ENCODE assay signal across 20 mouse cellular contexts in genomic region chr16:62654436-62654835, GRCm38 (mm10).
A peak's percentile ranks its signal among the peaks of the same experiment; 100 is the strongest.
DNase-seq lines count a peak whose midpoint lies in the region; ATAC-seq and TF ChIP-seq lines count a peak whose summit lies in the region.
"Had no signal": no experiment of that assay in that cellular context is flagged by ENCODE, and none has a peak within 500 bp of the region (broad histone marks: within the 10 kb centered on the region; RNA-seq: fewer than 3 reads in every experiment).

No protein-coding gene starts in this region.

- WGBS in hindbrain, postnatal 0 days: 83% methylated on average over 1 of the region's 1 CpGs
- 86% methylated on average over 1 of the region's 1 CpGs for WGBS in hindbrain, embryonic 14.5 days
- 76% methylated on average over 1 of the region's 1 CpGs for WGBS in forebrain, embryonic 14.5 days
- 84% methylated on average over 1 of the region's 1 CpGs for WGBS in kidney, adult 2 months
- WGBS in neural tube, embryonic 15.5 days: 83% methylated on average over 1 of the region's 1 CpGs

- H3K9ac ChIP-seq in hindbrain, postnatal 0 days (replicated peaks; ENCODE audit: low read length): no peak overlapping the region
- no peak overlapping the region for H3K9ac ChIP-seq in hindbrain, embryonic 14.5 days
- no peak overlapping the region for H3K9ac ChIP-seq in forebrain, embryonic 14.5 days (ENCODE audit: low read length)
- H3K9ac ChIP-seq in neural tube, embryonic 15.5 days (replicated peaks): no peak overlapping the region
- H3K9ac ChIP-seq: embryonic facial prominence, embryonic 15.5 days; heart, embryonic 15.5 days had no signal

- H3K27me3 ChIP-seq in hindbrain, postnatal 0 days (ENCODE audit: insufficient read depth, low read length): no peaks in the 10 kb centered on the region
- no peaks in the 10 kb centered on the region for H3K27me3 ChIP-seq in hindbrain, embryonic 14.5 days (ENCODE audit: control insufficient read depth, insufficient read depth, low read length)
- no peaks in the 10 kb centered on the region for H3K27me3 ChIP-seq in forebrain, embryonic 14.5 days (replicated peaks; ENCODE audit: control insufficient read depth, insufficient read depth, low read length)
- H3K27me3 ChIP-seq in kidney, adult 2 months (replicated peaks; ENCODE audit: control insufficient read depth, insufficient read depth, low read length): no peaks in the 10 kb centered on the region
- no peaks in the 10 kb centered on the region for H3K27me3 ChIP-seq in neural tube, embryonic 15.5 days (replicated peaks)
- H3K27me3 ChIP-seq: embryonic facial prominence, embryonic 15.5 days; heart, embryonic 15.5 days had no signal

- TF ChIP-seq POLR2A in brain, embryonic 14.5 days (IDR thresholded peaks at IDR 0.05; ENCODE audit: borderline replicate concordance, extremely low read depth, insufficient read depth, insufficient read length, poor library complexity, severe bottlenecking): no peak
- no peak for TF ChIP-seq POLR2A in kidney, adult 2 months (IDR thresholded peaks at IDR 0.05; ENCODE audit: low read depth, low read length)

- no peaks in the 10 kb centered on the region for H3K9me3 ChIP-seq in hindbrain, postnatal 0 days (ENCODE audit: low read length)
- no peaks in the 10 kb centered on the region for H3K9me3 ChIP-seq in hindbrain, embryonic 14.5 days (ENCODE audit: control insufficient read depth, low read length)
- H3K9me3 ChIP-seq in forebrain, embryonic 14.5 days (replicated peaks; ENCODE audit: control insufficient read depth, low read length): no peaks in the 10 kb centered on the region
- no peaks in the 10 kb centered on the region for H3K9me3 ChIP-seq in neural tube, embryonic 15.5 days (replicated peaks)
- H3K9me3 ChIP-seq: embryonic facial prominence, embryonic 15.5 days; G1E; heart, embryonic 10.5 days; heart, embryonic 15.5 days had no signal

- H3K4me3 ChIP-seq in hindbrain, postnatal 0 days (ENCODE audit: low read length): no peak overlapping the region
- no peak overlapping the region for H3K4me3 ChIP-seq in hindbrain, embryonic 14.5 days (replicated peaks; ENCODE audit: low read length)
- H3K4me3 ChIP-seq in forebrain, embryonic 14.5 days (ENCODE audit: low read depth, low read length): no peak overlapping the region
- H3K4me3 ChIP-seq in kidney, adult 2 months (ENCODE audit: insufficient read depth, low read depth, low read length): no peak overlapping the region
- H3K4me3 ChIP-seq in neural tube, embryonic 15.5 days (replicated peaks): no peak overlapping the region
- H3K4me3 ChIP-seq: embryonic facial prominence, embryonic 15.5 days; erythroblast, embryonic 14.5 days; heart, embryonic 10.5 days; heart, embryonic 15.5 days had no signal

- 0 out of 2 replicates have a peak overlapping the region, but pooled peaks have one; percentile 47 for H3K4me2 ChIP-seq in hindbrain, postnatal 0 days (ENCODE audit: low read depth, low read length)
- H3K4me2 ChIP-seq in hindbrain, embryonic 14.5 days (replicated peaks): no peak overlapping the region
- H3K4me2 ChIP-seq in forebrain, embryonic 14.5 days (ENCODE audit: low read length): peak overlapping the region; percentile 29; the same call in 1 of the 2 replicates
- no peak overlapping the region; the same call in 1 of the 2 replicates for H3K4me2 ChIP-seq in neural tube, embryonic 15.5 days
- H3K4me2 ChIP-seq: heart, embryonic 15.5 days had no signal

- no peak overlapping the region for H3K27ac ChIP-seq in hindbrain, postnatal 0 days
- H3K27ac ChIP-seq in hindbrain, embryonic 14.5 days: no peak overlapping the region
- no peak overlapping the region for H3K27ac ChIP-seq in forebrain, embryonic 14.5 days (ENCODE audit: low read depth, low read length)
- no peak overlapping the region for H3K27ac ChIP-seq in kidney, adult 2 months (ENCODE audit: insufficient read depth, low read depth, low read length)
- H3K27ac ChIP-seq in neural tube, embryonic 15.5 days (replicated peaks): no peak overlapping the region
- H3K27ac ChIP-seq: embryonic facial prominence, embryonic 15.5 days; heart, embryonic 10.5 days; heart, embryonic 15.5 days had no signal

- DNase-seq in hindbrain, postnatal 0 days (ENCODE audit: low spot score): no peak
- DNase-seq in hindbrain, embryonic 14.5 days (ENCODE audit: low spot score): no peak
- peak; percentile 39 for DNase-seq in brain, embryonic 14.5 days (ENCODE audit: low read depth)
- DNase-seq in forebrain, embryonic 14.5 days (ENCODE audit: low spot score): no peak
- no peak for DNase-seq in kidney, adult 2 months
- no peak for DNase-seq in yolk sac, embryonic 10.5 days (ENCODE audit: low spot score)
- DNase-seq: adrenal gland, postnatal 10 days; cerebellum, adult 11-12 months; cerebellum, adult 9-10 months; cerebellum, postnatal 25 days; gastrocnemius, postnatal 10 days; heart, adult 18-20 months; heart, postnatal 14 days; kidney, adult 11 months had no signal

- no peak for ATAC-seq in hindbrain, postnatal 0 days
- ATAC-seq in hindbrain, embryonic 14.5 days (ENCODE audit: low FRiP score): no peak
- peak; percentile 47 for ATAC-seq in forebrain, embryonic 14.5 days
- ATAC-seq in neural tube, embryonic 15.5 days (ENCODE audit: low FRiP score): no peak

- H3K4me1 ChIP-seq in hindbrain, postnatal 0 days (ENCODE audit: insufficient read depth, low read length): no peaks in the 10 kb centered on the region
- H3K4me1 ChIP-seq in hindbrain, embryonic 14.5 days (replicated peaks; ENCODE audit: control insufficient read depth, insufficient read depth, low read length): no peaks in the 10 kb centered on the region
- no peaks in the 10 kb centered on the region for H3K4me1 ChIP-seq in forebrain, embryonic 14.5 days (ENCODE audit: control insufficient read depth, insufficient read depth, low read length)
- H3K4me1 ChIP-seq in kidney, adult 2 months (ENCODE audit: control insufficient read depth, insufficient read depth, low read length): no peaks in the 10 kb centered on the region
- H3K4me1 ChIP-seq in neural tube, embryonic 15.5 days: peaks cover 3% of the 10 kb centered on the region; the same call in 1 of the 2 replicates
- H3K4me1 ChIP-seq: embryonic facial prominence, embryonic 15.5 days; heart, embryonic 10.5 days; heart, embryonic 15.5 days had no signal

- TF ChIP-seq CTCF in hindbrain, postnatal 0 days (IDR thresholded peaks at IDR 0.05; ENCODE audit: low read depth): no peak
- no peak for TF ChIP-seq CTCF in brain, embryonic 14.5 days (IDR thresholded peaks at IDR 0.05; ENCODE audit: borderline replicate concordance, extremely low read depth, insufficient read depth, insufficient read length)
- TF ChIP-seq CTCF in kidney, adult 2 months (conservative IDR thresholded peaks at IDR 0.05; ENCODE audit: insufficient read depth, insufficient read length, low read depth, low read length): no peak

- no peaks in the 10 kb centered on the region for H3K36me3 ChIP-seq in hindbrain, postnatal 0 days (ENCODE audit: insufficient read depth, low read length)
- H3K36me3 ChIP-seq in hindbrain, embryonic 14.5 days (replicated peaks; ENCODE audit: control insufficient read depth, insufficient read depth): no peaks in the 10 kb centered on the region
- H3K36me3 ChIP-seq in forebrain, embryonic 14.5 days (ENCODE audit: control insufficient read depth, insufficient read depth, low read length): no peaks in the 10 kb centered on the region
- no peaks in the 10 kb centered on the region for H3K36me3 ChIP-seq in kidney, adult 2 months (ENCODE audit: control insufficient read depth, insufficient read depth, low read length)
- H3K36me3 ChIP-seq in neural tube, embryonic 15.5 days: no peaks in the 10 kb centered on the region
- H3K36me3 ChIP-seq: embryonic facial prominence, embryonic 15.5 days; G1E; heart, embryonic 10.5 days; heart, embryonic 15.5 days had no signal

Comparison
In these comparisons a context has a peak if more than half of its experiments do, and no peak if none do; other contexts are left out.
1. H3K4me2 ChIP-seq: peak in hindbrain, postnatal 0 days (single experiment) and forebrain, embryonic 14.5 days (single experiment); none in hindbrain, embryonic 14.5 days (single experiment) and neural tube, embryonic 15.5 days (single experiment).